Mouse (Mus musculus): Measurements from ENCODE around the gene Mylk4. TPM values are rescaled to one million over a fixed set of nuclear protein-coding genes. Genes with fewer than 3 reads are reported as not detected.

Gene Mylk4
- polyA plus RNA-seq, 1 experiment, result 0.66 TPM

DNA sequence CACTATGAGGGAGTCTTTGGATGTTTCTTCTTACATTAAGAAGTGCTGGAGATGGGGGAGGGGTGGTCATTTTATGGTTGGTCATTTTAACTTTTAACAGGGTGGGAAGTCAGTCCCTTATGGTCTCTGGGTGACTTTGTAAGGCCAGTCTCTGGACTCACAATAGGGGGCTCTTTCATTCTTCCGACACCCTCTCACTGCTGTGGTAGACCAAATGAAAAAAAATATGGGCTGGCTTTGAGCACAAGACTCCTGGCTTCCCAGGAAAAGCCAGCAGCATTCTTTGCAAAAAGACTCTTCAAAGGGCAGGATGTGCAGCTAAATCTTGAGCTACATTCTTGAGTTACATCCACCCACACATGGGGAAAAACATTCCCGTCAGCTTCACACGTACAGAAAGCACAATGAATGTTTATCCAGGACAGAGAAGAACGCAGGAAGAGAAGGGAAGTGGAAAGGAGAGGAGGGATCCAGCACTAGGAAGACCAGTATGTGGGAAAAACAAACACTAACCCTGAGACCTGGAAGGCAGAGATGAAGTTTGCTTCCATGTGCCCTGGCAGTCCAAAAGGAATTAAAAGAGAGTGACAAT is 31.6 kb downstream of the Mylk4 start:
- Histone ChIP-seq H3K4me3 (ENCODE audit: insufficient read depth, low read depth, low read length) (no peak overlapping the region), H3K4me1 (ENCODE audit: control insufficient read depth, insufficient read depth, low read length) (no peaks in the 10 kb centered on the region), H3K27me3 (replicated peaks; ENCODE audit: control insufficient read depth, insufficient read depth, low read length) (no peaks in the 10 kb centered on the region), H3K36me3 (ENCODE audit: control insufficient read depth, insufficient read depth, low read length) (no peaks in the 10 kb centered on the region), H3K27ac (ENCODE audit: insufficient read depth, low read depth, low read length) (no peak overlapping the region)
- TF ChIP-seq CTCF (conservative IDR thresholded peaks at IDR 0.05; ENCODE audit: insufficient read depth, insufficient read length, low read depth, low read length) (no peak), POLR2A (IDR thresholded peaks at IDR 0.05; ENCODE audit: low read depth, low read length) (no peak)
- 25% methylated on average over 4 of the region's 4 CpGs for WGBS
- DNase-seq, result no peak

- no peaks in the 10 kb centered on the region for H3K4me1 ChIP-seq (ENCODE audit: control insufficient read depth, insufficient read depth, low read length)
- H3K27me3 ChIP-seq (replicated peaks; ENCODE audit: control insufficient read depth, insufficient read depth, low read length), result no peaks in the 10 kb centered on the region
- 100% methylated on average over 1 of the region's 1 CpGs for WGBS
Measured at GRCm38 (mm10) chr13:32750507-32750906, 33.2 kb downstream of the Mylk4 start.

GRCm38 (mm10) chr13:32748421-32748820 is 35.3 kb downstream of the Mylk4 start:
- TF ChIP-seq POLR2A (IDR thresholded peaks at IDR 0.05; ENCODE audit: low read depth, low read length) (no peak), CTCF (conservative IDR thresholded peaks at IDR 0.05; ENCODE audit: insufficient read depth, insufficient read length, low read depth, low read length) (no peak)
- no peaks in the 10 kb centered on the region for H3K36me3 ChIP-seq (ENCODE audit: control insufficient read depth, insufficient read depth, low read length)
- H3K27ac ChIP-seq (ENCODE audit: insufficient read depth, low read depth, low read length), result no peak overlapping the region
- no peak overlapping the region for H3K4me3 ChIP-seq (ENCODE audit: insufficient read depth, low read depth, low read length)
- DNase-seq, result no peak
- 46% methylated on average over 2 of the region's 2 CpGs for whole genome bisulfite sequencing
- H3K27me3 ChIP-seq (replicated peaks; ENCODE audit: control insufficient read depth, insufficient read depth, low read length), result no peaks in the 10 kb centered on the region
- H3K4me1 ChIP-seq (ENCODE audit: control insufficient read depth, insufficient read depth, low read length), result no peaks in the 10 kb centered on the region

More at GRCm38 (mm10) chr13:32750507-32750906, 33.2 kb downstream of the Mylk4 start:
- no peak for TF ChIP-seq POLR2A (IDR thresholded peaks at IDR 0.05; ENCODE audit: low read depth, low read length)
- DNase-seq, result no peak
- H3K36me3 ChIP-seq (ENCODE audit: control insufficient read depth, insufficient read depth, low read length), result no peaks in the 10 kb centered on the region
- no peak overlapping the region for H3K4me3 ChIP-seq (ENCODE audit: insufficient read depth, low read depth, low read length)
- no peak overlapping the region for H3K27ac ChIP-seq (ENCODE audit: insufficient read depth, low read depth, low read length)

GRCm38 (mm10) chr13:32741161-32741560 is 42.6 kb downstream of the Mylk4 start:
- Histone ChIP-seq H3K36me3 (ENCODE audit: control insufficient read depth, insufficient read depth, low read length) (no peaks in the 10 kb centered on the region), H3K27me3 (replicated peaks; ENCODE audit: control insufficient read depth, insufficient read depth, low read length) (no peaks in the 10 kb centered on the region), H3K4me1 (ENCODE audit: control insufficient read depth, insufficient read depth, low read length) (no peaks in the 10 kb centered on the region), H3K4me3 (ENCODE audit: insufficient read depth, low read depth, low read length) (no peak overlapping the region), H3K27ac (ENCODE audit: insufficient read depth, low read depth, low read length) (no peak overlapping the region)
- no peak for TF ChIP-seq POLR2A (IDR thresholded peaks at IDR 0.05; ENCODE audit: low read depth, low read length)
- no peak for TF ChIP-seq CTCF (conservative IDR thresholded peaks at IDR 0.05; ENCODE audit: insufficient read depth, insufficient read length, low read depth, low read length)
- WGBS, result 51% methylated on average over 7 of the region's 7 CpGs
- no peak for DNase-seq

- Histone ChIP-seq H3K27me3 (replicated peaks; ENCODE audit: control insufficient read depth, insufficient read depth, low read length) (no peaks in the 10 kb centered on the region), H3K27ac (ENCODE audit: insufficient read depth, low read depth, low read length) (no peak overlapping the region), H3K36me3 (ENCODE audit: control insufficient read depth, insufficient read depth, low read length) (no peaks in the 10 kb centered on the region), H3K4me3 (ENCODE audit: insufficient read depth, low read depth, low read length) (no peak overlapping the region), H3K4me1 (ENCODE audit: control insufficient read depth, insufficient read depth, low read length) (no peaks in the 10 kb centered on the region)
- TF ChIP-seq CTCF (conservative IDR thresholded peaks at IDR 0.05; ENCODE audit: insufficient read depth, insufficient read length, low read depth, low read length) (no peak), POLR2A (IDR thresholded peaks at IDR 0.05; ENCODE audit: low read depth, low read length) (no peak)
- DNase-seq, result no peak
Measured at GRCm38 (mm10) chr13:32731283-32731682, 52.5 kb downstream of the Mylk4 start.

DNA sequence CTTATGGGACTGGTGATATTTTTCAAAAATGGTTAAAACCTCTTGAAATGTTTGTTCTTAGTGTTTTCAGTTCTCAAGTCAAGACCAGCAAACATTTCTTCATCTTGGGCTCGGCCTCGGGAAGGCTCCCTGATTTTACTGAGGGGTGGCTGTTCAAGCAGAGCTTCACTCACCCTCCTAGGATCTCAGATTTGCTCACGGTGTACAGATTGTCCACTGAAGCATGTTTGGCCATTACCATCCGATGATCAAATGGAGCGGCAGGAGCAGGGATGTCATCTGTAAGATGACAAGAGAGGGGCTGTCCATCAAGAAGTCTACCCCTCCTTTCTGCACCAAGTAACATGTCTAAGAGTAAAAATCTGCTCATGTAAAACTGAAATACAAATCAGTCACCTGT is 59.1 kb downstream of the Mylk4 start:
- Histone ChIP-seq H3K27me3 (replicated peaks; ENCODE audit: control insufficient read depth, insufficient read depth, low read length) (no peaks in the 10 kb centered on the region), H3K4me1 (ENCODE audit: control insufficient read depth, insufficient read depth, low read length) (no peaks in the 10 kb centered on the region), H3K4me3 (ENCODE audit: insufficient read depth, low read depth, low read length) (no peak overlapping the region), H3K36me3 (ENCODE audit: control insufficient read depth, insufficient read depth, low read length) (no peaks in the 10 kb centered on the region), H3K27ac (ENCODE audit: insufficient read depth, low read depth, low read length) (no peak overlapping the region)
- no peak for TF ChIP-seq POLR2A (IDR thresholded peaks at IDR 0.05; ENCODE audit: low read depth, low read length)
- TF ChIP-seq CTCF (conservative IDR thresholded peaks at IDR 0.05; ENCODE audit: insufficient read depth, insufficient read length, low read depth, low read length), result no peak
- 88% methylated on average over 5 of the region's 5 CpGs for WGBS
- DNase-seq, result no peak

GRCm38 (mm10) chr13:32721717-32722116 is 62.0 kb downstream of the Mylk4 start:
- TF ChIP-seq CTCF (conservative IDR thresholded peaks at IDR 0.05; ENCODE audit: insufficient read depth, insufficient read length, low read depth, low read length) (no peak), POLR2A (IDR thresholded peaks at IDR 0.05; ENCODE audit: low read depth, low read length) (no peak)
- no peaks in the 10 kb centered on the region for H3K4me1 ChIP-seq (ENCODE audit: control insufficient read depth, insufficient read depth, low read length)
- no peak overlapping the region for H3K27ac ChIP-seq (ENCODE audit: insufficient read depth, low read depth, low read length)
- no peak for DNase-seq
- H3K4me3 ChIP-seq (ENCODE audit: insufficient read depth, low read depth, low read length), result no peak overlapping the region
- H3K27me3 ChIP-seq (replicated peaks; ENCODE audit: control insufficient read depth, insufficient read depth, low read length), result no peaks in the 10 kb centered on the region
- 87% methylated on average over 4 of the region's 4 CpGs for WGBS
- H3K36me3 ChIP-seq (ENCODE audit: control insufficient read depth, insufficient read depth, low read length), result no peaks in the 10 kb centered on the region

Measured in kidney, adult 2 months (tissue).